Mouse (Mus musculus) spleen, adult 18-20 months (tissue): ENCODE measurements around the gene Bik.
A peak's percentile ranks its signal among the peaks of the same experiment; 100 is the strongest.

Source experiments
- DNase-seq, 2 experiments: peaks; one replicate each; pipeline ENCODE4 v3.0.0; 2022; ENCODE audit warnings: mixed read lengths in 2 of 2

The Bik gene

DNA sequence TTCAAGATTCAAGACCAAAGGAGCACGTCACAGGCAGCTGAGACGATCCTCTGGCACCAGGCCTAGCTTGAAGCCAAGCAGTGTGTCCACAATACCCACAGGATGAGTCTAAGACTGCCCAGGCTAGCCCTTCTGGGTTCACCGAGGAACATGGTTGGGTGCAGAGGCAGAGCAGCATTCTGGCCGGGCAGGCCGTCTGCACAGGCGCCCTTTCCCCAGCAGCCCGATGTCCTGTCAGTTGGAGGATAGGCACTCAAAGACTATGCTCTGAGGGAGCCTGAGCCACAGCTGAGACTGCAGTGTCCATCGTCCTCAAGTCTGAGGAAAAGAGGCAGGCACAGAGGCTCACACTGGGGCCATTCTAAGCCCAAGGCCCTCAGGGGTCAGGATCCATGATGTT is 20.5 kb downstream of the Bik start:
- no peak for DNase-seq

DNA sequence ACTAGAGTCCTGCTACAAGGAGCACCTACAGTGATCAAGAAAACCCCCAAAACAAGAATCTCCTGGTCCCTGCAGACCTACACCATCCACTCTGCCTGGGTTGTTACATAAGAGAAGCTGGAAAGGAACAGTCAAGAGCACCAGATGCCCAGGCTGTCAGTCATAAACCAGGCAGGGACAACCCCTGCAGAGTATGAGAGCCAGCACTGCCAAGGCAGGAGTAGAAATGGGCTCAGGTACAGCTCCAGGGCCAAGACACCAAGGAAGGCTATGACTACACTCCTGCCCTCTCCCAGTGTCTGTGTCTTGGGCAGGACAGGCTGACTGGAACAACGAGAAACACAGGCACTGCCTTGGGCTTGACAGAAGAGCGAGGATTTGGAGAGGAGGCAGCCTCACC is 23.5 kb downstream of the Bik start:
- DNase-seq = no peak

DNA sequence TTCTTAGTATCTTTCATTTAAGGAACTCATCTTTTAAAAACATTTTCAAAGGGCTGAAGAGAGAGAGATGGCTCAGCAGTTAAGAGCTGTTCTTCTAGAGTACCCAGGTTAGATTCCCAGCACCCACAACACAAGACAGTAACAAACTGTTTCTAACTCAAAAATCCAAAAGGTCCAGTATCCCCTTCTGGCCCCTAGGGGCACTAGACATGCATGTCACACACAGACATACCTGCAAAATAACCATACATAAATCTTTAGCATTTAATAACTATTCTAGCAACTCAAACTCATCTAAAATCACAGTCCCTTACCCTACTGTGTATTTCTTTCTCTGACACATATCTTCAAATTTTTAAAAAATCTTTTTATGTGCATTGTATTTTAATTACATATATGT is 27.2 kb downstream of the Bik start:
- DNase-seq = no peak

DNA sequence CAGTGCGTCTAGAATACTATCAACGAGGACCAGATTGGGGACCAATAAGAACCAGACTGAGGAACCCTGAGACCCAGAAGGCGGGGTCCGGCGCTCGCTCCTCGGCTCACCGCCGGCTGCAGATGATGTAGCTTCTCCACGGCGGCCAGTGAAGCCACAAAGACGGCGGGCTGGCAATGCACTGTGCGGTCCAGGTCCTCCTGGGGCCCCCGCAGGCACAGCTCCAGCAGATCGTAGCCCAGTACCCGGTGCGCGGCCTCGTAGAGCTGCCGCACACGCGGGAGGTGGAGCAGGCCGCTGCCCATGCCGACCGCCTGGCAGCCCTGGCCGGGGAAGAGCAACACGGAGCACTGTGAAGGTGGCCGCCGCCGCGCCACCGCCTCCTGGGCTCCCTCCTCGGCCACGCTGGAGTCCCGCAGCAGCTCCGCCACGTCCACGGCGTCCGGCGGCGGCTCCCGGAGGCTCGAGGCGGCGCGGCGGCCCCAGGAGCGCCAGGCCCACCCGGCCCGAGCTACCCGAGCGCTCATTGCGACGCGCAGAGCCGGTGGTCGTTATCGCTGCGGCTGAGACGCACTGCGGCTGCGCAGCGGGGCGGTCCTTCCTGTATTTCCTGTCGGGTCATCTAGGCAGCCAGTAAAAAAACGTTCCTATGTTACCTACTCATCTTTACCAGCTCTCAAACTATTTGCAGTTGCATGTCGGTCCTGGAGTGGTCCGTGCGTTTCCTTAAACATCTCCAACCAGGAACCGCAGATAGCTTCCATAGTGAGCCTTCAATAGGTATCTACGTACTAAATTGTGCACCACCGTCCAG is 28.7 kb downstream of the Bik start:
- peak; percentile 76 to 84 for DNase-seq

DNA sequence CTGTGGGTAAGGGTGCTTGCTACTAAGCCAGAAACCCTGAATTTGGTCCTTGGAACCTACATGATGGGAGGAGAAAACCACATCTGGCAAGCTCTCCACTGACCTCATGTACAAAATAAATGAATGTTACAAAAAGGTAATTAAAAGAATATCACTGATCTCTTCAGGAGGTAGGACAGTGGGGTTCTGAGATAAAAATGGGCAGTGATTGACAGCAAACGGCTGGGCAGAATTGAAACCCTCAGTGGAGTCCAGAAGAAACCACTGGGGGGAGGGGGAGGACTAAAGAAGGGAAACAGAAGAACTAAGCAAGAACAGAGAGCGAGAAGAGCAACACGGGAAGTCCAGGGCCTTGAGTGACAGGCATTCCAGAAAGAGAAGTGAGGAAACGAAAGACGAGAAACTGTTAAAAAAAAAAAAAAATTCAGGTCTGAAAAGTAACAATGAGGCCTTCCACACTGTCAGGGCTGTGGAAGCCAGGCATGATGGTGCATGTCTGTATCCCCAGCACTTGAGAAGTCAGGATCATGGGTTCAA is 34.3 kb downstream of the Bik start:
- DNase-seq = no peak

DNA sequence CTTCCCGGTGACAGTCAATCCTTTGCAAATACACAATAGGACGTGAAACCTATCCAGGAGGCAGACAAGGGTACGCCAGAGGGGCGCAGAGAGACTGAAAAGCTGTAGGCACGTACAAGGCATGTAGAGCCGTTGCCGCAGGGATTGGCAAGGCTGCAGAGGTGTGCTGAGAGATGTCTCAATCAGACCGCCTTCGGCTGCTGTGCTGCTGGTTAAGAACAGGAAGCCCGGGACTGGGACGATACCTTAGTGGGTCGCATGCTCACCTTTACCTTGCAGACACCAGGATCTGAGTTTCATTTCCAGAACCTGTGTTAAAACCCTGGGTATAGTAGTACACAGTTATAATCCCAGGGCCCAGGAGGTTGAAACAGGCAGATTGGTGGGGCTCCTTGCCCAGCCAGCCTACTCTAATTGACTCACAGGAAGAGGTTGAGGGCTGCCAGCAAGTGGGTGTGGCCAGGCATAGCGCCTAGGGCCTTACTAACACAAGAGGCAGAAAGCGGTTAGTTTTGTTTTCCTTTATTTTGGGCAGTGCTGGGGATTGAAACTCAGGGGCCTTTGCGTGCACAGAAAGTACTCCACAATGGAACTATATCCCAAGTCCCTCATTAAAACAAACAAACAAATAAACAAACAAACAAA is 36.1 kb downstream of the Bik start:
- peak; percentile 69 to 72 for DNase-seq

DNA sequence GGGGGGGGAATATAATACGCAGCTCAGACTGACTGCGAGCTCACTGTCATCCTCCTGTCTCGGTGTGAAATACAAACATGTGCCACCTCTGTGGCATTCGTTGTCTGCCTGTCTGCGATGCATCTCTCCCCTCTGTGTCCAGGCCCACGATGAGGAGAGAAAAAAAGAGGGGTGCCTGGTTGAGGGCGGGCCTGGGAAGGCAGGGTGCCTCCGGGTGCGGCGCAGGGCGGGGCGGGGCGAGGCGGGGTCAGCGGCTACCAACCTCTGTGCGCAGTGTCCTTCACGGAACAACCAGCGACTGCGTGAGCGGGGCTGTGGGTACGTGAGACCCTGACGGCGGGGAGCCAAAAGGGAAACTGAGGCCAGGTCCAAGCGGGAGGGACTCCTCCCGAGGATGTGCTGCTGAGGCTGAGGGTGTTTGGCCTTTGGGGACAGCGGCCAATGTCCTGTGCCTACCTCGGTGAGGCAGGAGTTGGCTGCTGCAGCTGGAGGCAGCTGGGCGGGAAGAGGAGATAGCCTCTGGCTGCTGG is 36.7 kb downstream of the Bik start, which contains the start of the genes Tspo and Mcat:
Tspo (plus strand) TSS at position 266 of the 530 bp plus-strand sequence.
Mcat (minus strand) TSS at position 461 of the 530 bp plus-strand sequence.
- peak; percentile 70 to 83 for DNase-seq

DNA sequence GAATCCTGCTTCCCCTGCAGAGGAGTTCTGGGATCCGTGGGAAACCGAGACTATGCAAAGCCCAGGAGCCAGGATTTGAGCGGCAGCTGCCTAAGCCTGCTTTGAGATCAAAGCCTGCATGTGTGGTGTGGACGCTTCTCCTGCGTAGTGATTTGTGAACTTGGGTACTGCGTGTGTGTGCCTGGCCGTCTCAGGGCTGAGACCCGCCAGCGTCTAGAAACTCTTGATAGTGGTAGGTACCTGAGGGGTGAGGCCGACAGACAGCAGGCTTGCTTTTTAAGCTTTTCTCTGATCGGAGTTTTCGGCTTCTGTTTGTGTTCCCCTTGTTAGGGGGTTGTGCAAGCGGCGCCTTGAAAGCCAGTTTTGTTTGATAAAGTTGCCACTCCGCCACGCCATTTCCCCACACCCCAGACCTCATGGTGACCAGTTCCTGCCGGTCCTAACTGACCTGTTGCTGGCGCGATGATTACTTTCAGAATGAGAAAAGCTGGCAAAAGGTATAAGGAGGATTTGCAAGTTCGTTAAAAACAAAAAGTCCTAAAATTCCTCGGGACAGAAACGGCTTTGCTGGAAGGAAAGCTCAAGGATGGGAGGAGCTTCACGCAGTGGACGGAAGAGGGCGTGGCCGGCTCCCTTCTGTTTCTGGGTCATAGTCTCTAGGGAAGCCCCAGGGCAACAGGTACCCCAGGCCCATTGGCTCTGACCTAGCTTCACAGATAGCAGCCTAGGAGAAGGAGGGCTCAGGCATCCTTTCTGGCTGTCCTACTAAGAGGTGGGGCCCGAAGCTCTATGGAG is 37.4 kb downstream of the Bik start:
- DNase-seq = peak; percentile 22 to 53

DNA sequence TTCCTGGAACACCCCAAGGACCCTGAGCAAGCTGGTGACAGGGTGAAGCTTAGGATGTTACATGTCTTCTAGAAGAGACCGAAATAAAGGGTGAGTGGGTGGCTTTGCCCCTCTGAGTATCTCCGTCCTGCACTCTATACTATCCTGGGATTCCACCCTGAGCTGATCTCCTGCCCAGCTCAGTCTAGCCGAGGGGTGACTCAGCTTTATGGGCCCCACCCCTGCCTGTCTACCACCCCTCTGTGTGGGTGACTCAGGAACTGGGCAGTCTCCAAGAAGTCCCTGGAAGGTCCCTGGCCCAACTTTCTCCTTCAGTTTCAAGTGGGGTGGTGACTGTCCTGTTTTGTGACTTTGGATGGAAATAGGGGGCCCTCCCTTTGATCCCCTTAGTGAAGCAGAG is 38.8 kb downstream of the Bik start:
- no peak for DNase-seq

DNA sequence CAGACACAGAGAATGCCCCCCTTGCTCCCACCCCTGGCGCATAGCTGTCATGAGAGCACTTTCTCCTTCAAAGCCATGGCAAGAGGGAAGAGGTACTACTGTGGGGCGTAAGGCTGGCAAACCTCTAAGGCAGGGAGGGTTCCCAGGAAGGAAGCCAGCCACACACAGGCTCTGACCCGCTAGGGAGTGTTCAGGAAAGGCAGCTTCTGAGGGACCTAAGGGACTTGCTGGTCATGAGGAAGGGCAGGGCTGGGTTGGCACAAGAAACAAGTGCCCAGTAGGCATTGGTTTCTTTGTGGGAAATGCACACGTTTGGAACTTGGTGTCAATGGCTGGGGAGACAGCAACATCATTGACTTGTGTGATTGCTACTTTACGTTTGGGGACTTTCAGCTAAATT is 39.3 kb downstream of the Bik start:
- DNase-seq = no peak

DNA sequence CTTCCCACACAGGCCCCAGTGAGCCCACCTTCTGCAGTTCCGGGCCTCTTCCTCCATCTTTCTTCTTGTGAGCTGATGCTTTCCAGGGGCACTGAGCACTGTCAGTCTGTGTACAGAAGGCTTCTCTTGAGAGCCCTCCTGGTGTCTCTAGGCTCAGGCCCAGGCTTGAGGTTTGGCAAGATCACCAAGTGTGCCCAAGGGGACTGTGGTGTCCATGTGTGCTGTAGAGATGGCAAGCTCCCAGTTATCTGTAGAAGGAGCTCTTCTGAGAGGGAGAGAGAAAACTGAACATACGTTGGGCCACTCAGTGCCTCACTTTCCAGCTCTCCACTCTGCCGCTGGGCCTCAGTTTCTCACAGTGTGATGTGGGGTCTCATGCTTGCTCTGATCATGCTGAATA is 41.1 kb downstream of the Bik start:
- DNase-seq = no peak

DNA sequence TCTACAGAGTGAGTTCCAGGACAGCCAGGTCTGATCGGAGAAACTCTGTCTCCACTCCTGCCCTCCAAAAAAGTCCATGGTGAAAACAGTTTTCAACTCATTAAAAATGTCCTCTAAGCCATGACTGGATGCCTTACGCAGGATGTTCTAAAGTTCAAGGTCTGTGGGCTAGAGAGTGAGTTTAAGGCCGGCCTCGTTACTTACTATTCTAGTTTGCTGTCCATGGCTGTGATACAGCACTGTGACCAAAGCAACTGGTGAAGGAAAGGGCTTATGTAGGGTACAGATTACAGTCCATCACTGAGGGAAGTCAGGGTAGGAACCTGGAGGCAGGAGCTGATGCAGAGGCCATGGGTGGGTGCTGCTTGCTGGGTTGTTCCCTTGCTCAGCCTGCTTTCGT is 41.9 kb downstream of the Bik start:
- DNase-seq = no peak

DNA sequence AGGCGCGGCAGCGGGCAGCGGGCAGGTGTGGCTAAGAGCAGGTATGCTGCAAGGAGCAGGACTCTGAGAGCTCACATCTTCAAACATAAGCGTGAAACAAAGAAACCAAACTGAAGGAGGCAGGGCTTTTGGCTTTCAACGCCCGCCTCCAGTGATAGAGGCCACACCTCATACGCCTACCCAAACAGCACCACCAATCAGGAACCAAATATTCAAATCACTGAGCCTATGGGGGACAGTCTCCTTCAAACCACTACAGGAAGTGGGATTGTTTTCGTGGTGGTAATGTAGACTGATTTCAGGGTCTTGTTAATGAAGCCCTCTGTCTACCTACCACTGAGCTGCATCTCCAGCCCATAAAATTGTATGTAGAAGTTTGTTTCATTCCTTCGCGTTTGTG is 43.0 kb downstream of the Bik start:
- DNase-seq = no peak

DNA sequence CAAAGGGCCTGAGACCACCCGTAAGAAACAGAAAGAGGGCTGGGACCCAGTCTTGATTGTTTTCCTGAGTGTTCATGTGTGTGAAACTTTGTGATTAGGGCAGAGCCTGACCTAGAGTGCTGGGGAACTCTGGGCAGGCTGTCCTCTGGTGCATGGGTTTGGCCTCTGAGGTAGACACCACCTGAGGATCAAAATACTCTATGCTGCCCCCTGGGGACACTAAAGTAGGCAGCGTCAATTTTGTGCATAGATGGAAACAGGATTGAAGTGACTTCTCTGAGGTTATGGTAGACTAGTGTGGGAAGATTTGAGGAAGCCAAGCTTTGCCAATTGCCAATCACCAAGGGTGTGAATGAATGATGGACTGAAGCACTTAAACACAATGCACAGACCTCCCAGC is 44.0 kb downstream of the Bik start:
- no peak for DNase-seq

DNA sequence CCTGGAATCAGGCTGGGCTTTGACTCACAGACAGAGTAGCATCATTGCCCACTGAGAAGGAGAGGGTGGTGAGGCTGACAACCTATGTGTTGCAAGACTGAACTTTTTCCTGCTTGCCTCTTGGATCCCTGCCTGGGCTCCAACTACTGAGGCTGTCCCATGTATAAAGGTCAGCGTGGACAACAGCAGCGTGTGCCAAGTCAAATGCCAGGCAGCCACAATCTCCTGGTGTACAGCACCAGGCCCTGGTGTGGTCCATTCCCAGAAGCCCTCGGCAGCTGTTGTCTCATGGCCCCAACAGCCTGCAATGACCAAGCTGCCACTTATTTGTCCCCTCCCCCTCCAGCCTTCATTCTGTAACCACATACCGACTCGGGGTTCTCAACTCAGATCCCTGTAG is 45.0 kb downstream of the Bik start:
- no peak for DNase-seq

DNA sequence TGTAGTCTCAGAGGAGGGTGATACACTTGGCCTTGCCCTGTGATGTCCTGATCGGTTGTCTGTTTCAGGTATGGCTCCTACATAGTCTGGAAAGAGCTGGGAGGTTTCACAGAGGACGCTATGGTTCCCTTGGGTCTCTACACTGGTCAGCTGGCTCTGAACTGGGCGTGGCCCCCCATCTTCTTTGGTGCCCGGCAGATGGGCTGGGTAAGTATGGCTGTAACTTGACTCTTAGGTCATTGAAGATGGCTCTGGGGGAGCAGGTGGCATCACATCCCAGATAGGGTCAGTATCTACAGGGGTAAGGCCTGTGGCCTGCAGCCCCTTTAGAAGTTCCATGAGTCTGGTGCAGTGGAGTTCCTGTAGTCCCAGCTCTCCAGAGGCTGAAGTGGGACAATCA is 45.5 kb downstream of the Bik start:
- DNase-seq = no peak

DNA sequence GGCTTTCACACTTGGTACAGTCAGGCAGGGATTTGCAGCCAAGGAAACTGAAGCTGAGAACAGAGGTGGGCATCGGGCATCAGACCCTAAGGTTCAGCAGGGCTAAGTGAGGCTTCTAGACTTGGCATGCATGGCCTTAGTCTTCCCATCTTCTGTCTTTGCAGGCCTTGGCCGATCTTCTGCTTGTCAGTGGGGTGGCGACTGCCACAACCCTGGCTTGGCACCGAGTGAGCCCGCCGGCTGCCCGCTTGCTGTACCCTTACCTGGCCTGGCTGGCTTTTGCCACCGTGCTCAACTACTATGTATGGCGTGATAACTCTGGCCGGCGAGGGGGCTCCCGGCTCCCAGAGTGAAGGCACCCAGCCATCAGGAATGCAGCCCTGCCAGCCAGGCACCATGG is 46.9 kb downstream of the Bik start:
- DNase-seq = no peak

DNA sequence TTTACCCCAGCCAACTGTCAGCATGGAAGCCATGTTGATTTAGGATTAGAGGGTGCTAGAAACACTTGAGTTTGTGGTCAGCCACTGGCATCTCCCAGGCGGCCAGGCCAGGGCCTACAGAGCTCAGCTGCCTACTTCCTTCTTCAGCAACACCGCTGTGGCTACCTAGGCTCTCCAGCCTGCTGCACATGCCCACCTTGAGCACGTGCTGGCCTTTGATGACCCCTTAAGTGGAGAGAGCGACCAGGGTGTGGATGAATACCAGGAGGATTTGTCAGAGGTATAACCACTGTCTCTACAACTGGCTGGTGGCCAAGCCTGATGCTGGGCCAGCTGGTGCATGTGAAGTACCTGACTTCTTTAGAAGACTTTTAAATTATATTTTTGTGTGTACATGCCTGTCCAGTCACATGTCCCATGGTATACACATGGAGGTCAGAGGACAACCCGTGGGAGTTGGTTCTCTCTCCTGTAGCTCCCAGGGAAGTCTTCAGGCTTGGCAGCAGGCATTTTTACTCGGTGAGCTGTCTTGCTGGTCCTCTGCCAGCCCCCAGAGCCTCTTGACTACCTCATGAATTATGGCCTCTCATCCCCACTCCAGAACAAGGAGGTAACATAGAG is 48.2 kb downstream of the Bik start:
- no peak for DNase-seq

DNA sequence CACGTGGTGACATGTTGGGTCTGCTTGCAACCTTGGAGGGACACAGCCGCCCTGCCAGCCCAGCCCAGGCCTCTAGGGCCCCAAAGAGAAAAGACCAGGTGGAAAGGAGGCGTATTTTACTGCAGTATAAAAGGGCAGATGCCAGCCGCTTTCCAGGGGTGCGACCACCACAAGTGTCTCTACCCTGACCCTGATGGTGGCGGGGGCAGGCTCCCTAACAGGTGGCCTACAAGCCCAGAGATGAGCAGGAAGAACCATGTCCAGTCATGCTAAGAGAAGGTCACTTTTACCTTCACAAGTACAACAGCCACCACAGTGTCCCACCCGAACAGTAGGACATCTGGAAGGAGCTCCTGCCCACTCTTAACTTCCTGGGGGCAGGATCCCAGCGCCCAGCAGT is 48.9 kb downstream of the Bik start:
- no peak for DNase-seq

DNA sequence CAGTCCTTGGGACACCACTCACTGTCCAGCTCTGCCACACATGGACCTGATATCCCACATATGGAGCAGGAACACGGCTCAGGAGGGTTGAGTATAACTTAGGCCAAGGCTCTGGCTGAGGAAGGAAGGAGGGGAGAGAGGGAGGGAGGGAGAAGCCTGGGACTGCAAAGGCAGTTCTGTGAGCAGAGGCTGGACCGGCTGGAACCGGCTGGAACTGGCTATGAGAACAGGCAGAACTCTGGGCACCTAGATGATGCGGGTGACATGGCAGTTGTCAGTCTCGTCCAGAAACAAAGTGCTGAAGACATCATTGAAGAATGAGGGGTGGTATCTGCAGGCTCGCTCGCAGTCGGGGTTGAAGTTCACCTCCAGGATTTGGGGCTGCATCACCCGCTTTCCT is 50.0 kb downstream of the Bik start:
- DNase-seq = no peak

DNA sequence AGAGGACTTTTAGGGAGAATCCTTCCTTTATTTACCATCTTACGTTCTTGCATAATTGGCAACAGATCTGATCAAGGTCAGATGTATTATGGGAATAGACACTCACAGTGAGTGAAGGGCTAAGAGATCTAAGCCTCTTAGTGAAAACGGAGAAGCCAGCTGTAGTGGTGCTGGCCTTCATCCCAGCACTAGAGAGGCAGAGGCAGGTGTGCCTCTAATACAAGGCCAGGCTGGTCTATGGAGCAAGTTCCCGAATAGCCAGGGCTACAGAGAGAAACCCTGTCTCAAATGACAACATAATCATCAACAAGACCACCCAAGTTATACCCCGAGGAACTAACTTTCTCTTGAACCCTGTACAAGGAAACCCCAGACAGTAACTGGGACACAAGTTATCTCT is 56.3 kb downstream of the Bik start:
- no peak for DNase-seq

DNA sequence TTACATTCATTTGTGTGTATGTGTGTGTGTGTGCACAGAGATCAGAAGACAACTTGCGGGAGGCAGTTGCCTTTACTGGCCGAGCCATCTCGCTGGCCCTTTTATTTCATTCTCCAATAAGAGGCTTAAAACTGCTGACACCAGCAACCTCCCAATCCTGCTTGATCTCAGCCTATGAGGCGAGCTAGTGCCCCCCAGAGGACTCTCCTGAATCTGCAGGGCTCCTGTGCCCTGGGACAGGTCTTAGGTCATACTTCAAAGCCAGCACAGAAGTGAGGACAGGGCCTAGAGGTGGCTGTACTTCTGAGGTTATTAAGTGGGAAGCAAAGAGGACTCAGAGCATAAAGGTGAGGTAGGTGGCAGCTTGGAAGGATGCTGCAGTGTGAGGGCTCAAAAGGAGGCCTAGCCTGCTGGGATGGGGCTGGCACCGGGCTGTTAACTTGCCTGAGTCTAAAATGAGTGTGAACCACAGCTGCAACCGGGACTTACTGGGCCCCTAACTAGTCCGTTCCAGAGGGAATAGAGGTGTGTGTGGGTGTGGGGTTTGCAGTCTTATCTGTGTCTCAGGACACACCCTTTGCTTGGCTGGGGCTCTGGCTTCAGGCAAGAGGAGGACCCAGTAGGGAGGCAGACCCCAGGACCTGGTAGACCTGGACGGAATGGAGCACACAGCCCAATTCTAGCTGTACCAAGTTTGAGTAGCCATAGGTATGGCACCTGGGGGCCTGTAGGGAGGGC is 56.9 kb downstream of the Bik start:
- DNase-seq = peak in 1 of 2 experiments; percentile 49
